ENCODE assay signal across 7 mouse cellular contexts in the genomic region with DNA sequence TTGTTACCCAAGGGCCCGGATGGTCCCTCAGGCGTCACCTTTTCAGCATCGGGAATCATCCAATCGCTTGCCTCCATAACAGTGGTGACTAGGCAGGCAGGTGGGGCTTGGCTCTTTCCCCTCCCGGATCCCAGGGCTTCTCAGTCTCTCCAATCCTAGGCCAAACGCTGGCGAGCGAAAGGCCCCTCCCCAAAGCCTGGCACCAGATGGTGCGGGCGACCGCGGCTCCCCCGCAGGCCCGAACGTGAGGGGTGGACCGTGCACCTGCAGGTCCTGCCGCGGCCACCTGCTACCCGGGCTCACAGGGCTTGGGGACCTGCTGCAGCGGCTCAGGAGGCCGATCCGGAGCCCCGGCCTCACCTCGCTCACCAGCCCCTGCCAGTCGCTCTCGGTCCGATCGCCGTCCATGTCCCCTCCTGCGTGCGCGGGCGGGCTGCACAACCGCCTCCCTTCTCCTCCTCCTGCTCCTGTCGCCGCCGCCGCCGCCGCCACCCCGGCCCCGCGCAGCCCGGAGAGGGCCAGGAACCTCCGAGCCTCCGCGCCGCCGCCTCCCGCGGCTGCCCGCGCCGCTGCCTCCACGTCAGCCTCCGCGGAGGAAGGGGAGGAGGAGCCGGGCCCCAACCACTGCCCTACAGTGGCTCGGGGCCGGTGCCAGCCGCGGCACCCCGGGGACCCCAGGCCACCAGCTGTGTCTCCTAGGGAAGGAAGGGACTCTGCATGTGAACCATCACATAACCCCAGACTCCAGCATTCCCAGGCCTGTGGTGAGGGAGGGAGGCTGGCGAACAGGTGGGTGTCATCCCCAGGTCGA. TPM values are rescaled to one million over a fixed set of nuclear protein-coding genes. Genes with fewer than 3 reads are reported as not detected.
DNase-seq lines count a peak whose midpoint lies in the region; ATAC-seq lines count a peak whose summit lies in the region.

Gene Ccdc149, minus strand, starts transcription at position 531 of the 811 bp plus-strand sequence.

- H3K36me3 ChIP-seq in heart, embryonic 11.5 days (ENCODE audit: control insufficient read depth, insufficient read depth, low read length), result no peaks in the 10 kb centered on the region
- H3K36me3 ChIP-seq in kidney, embryonic 15.5 days, result no peaks in the 10 kb centered on the region
- no peaks in the 10 kb centered on the region for H3K36me3 ChIP-seq in limb, embryonic 12.5 days
- no peaks in the 10 kb centered on the region for H3K36me3 ChIP-seq in midbrain, embryonic 13.5 days
- no peaks in the 10 kb centered on the region for H3K36me3 ChIP-seq in stomach, embryonic 16.5 days (ENCODE audit: control insufficient read depth, insufficient read depth, low read length)

- WGBS in heart, embryonic 11.5 days (ENCODE audit: insufficient replicate concordance), result 2% methylated on average over 51 of the region's 65 CpGs
- WGBS in kidney, embryonic 15.5 days, result under 1% methylated on average over 61 of the region's 65 CpGs
- 2% methylated on average over 60 of the region's 65 CpGs for WGBS in limb, embryonic 12.5 days
- WGBS in midbrain, embryonic 13.5 days, result 2% methylated on average over 62 of the region's 65 CpGs
- under 1% methylated on average over 58 of the region's 65 CpGs for WGBS in stomach, embryonic 16.5 days

- H3K9ac ChIP-seq in heart, embryonic 11.5 days (ENCODE audit: low read depth, low read length), result peak within 1 kb of the TSS; percentile 75
- H3K9ac ChIP-seq in kidney, embryonic 15.5 days, result peak within 1 kb of the TSS; percentile 61
- H3K9ac ChIP-seq in limb, embryonic 12.5 days (replicated peaks), result peak within 1 kb of the TSS; percentile 70
- H3K9ac ChIP-seq in midbrain, embryonic 13.5 days (replicated peaks), result peak within 1 kb of the TSS; percentile 92
- H3K9ac ChIP-seq in stomach, embryonic 16.5 days (ENCODE audit: low read length), result peak within 1 kb of the TSS; percentile 82

- peaks cover 3% of the 10 kb centered on the region; the same call in 1 of the 2 replicates for H3K27me3 ChIP-seq in heart, embryonic 11.5 days (ENCODE audit: control insufficient read depth, insufficient read depth, low read length)
- 0 out of 2 replicates have a peak, but pooled peaks cover 6% of the 10 kb centered on the region for H3K27me3 ChIP-seq in kidney, embryonic 15.5 days
- H3K27me3 ChIP-seq in limb, embryonic 12.5 days, result peaks cover 35% of the 10 kb centered on the region
- H3K27me3 ChIP-seq in midbrain, embryonic 13.5 days, result peaks cover 9% of the 10 kb centered on the region; the same call in 1 of the 2 replicates
- no peaks in the 10 kb centered on the region for H3K27me3 ChIP-seq in stomach, embryonic 16.5 days (ENCODE audit: control insufficient read depth, insufficient read depth, low read length)

- H3K27ac ChIP-seq in heart, embryonic 11.5 days (ENCODE audit: low read depth, low read length), result no peak within 1 kb of the TSS
- H3K27ac ChIP-seq in kidney, embryonic 15.5 days, result peak within 1 kb of the TSS; percentile 69
- H3K27ac ChIP-seq in limb, embryonic 12.5 days, result no peak within 1 kb of the TSS
- peak within 1 kb of the TSS; percentile 87 for H3K27ac ChIP-seq in midbrain, embryonic 13.5 days
- peak within 1 kb of the TSS; percentile 5; the same call in 1 of the 2 replicates for H3K27ac ChIP-seq in stomach, embryonic 16.5 days (ENCODE audit: low read length)

- no peaks in the 10 kb centered on the region for H3K9me3 ChIP-seq in heart, embryonic 11.5 days (replicated peaks; ENCODE audit: control insufficient read depth, low read length)
- no peaks in the 10 kb centered on the region for H3K9me3 ChIP-seq in kidney, embryonic 15.5 days (replicated peaks)
- H3K9me3 ChIP-seq in limb, embryonic 12.5 days, result no peaks in the 10 kb centered on the region
- H3K9me3 ChIP-seq in midbrain, embryonic 13.5 days, result no peaks in the 10 kb centered on the region
- H3K9me3 ChIP-seq in stomach, embryonic 16.5 days (replicated peaks; ENCODE audit: control insufficient read depth, low read length), result no peaks in the 10 kb centered on the region

- peak; percentile 30 for DNase-seq in fibroblast of lung, adult 2 months (ENCODE audit: low read depth)

- peak; percentile 93 for ATAC-seq in cerebellum, adult (ENCODE audit: insufficient number of reproducible peaks, low FRiP score, low TSS enrichment)
- peak; percentile 56; the same call in 1 of the 2 replicates for ATAC-seq in heart, embryonic 11.5 days (replicated peaks; ENCODE audit: insufficient number of reproducible peaks, low FRiP score, low TSS enrichment)
- ATAC-seq in kidney, embryonic 15.5 days (replicated peaks; ENCODE audit: low FRiP score), result peak; percentile 96
- ATAC-seq in limb, embryonic 12.5 days (ENCODE audit: insufficient number of reproducible peaks, insufficient read depth, low FRiP score, low TSS enrichment, low read depth), result peak; percentile 86
- ATAC-seq in midbrain, embryonic 13.5 days, result peak; percentile 96
- ATAC-seq in stomach, embryonic 16.5 days (ENCODE audit: insufficient read depth, low FRiP score), result peak; percentile 91

- 0 out of 2 replicates have a peak, but pooled peaks cover 2% of the 10 kb centered on the region for H3K4me1 ChIP-seq in heart, embryonic 11.5 days (ENCODE audit: control insufficient read depth, insufficient read depth, low read length)
- H3K4me1 ChIP-seq in kidney, embryonic 15.5 days, result peaks cover 9% of the 10 kb centered on the region
- 0 out of 2 replicates have a peak, but pooled peaks cover 4% of the 10 kb centered on the region for H3K4me1 ChIP-seq in limb, embryonic 12.5 days (replicated peaks)
- peaks cover 16% of the 10 kb centered on the region for H3K4me1 ChIP-seq in midbrain, embryonic 13.5 days (replicated peaks)
- 0 out of 2 replicates have a peak, but pooled peaks cover 4% of the 10 kb centered on the region for H3K4me1 ChIP-seq in stomach, embryonic 16.5 days (ENCODE audit: control insufficient read depth, insufficient read depth, low read length)

- peak within 1 kb of the TSS; percentile 55 for H3K4me3 ChIP-seq in heart, embryonic 11.5 days (ENCODE audit: low read depth, low read length)
- H3K4me3 ChIP-seq in kidney, embryonic 15.5 days (replicated peaks), result peak within 1 kb of the TSS; percentile 64
- H3K4me3 ChIP-seq in limb, embryonic 12.5 days (replicated peaks), result peak within 1 kb of the TSS; percentile 61
- peak within 1 kb of the TSS; percentile 73 for H3K4me3 ChIP-seq in midbrain, embryonic 13.5 days (replicated peaks)
- peak within 1 kb of the TSS; percentile 70 for H3K4me3 ChIP-seq in stomach, embryonic 16.5 days (replicated peaks; ENCODE audit: low read length)

- H3K4me2 ChIP-seq in heart, embryonic 11.5 days, result peak within 1 kb of the TSS; percentile 77
- peak within 1 kb of the TSS; percentile 84 for H3K4me2 ChIP-seq in kidney, embryonic 15.5 days
- peak within 1 kb of the TSS; percentile 96 for H3K4me2 ChIP-seq in limb, embryonic 12.5 days
- H3K4me2 ChIP-seq in midbrain, embryonic 13.5 days (replicated peaks), result peak within 1 kb of the TSS; percentile 79
- peak within 1 kb of the TSS; percentile 81 for H3K4me2 ChIP-seq in stomach, embryonic 16.5 days (ENCODE audit: low read depth, low read length)

RNA-seq across cellular contexts. Expression of gene Ccdc149, which starts in this region (rescaled TPM):
- polyA plus RNA-seq in heart, embryonic 11.5 days (2014; fragmentation: Nextera tagmentation; extraction: Ambion mirVana), result 1.8 and 1.9 TPM in 2 replicates
- 3.0 and 3.4 TPM in 2 replicates for polyA plus RNA-seq in kidney, embryonic 15.5 days (2015; fragmentation: Nextera tagmentation; extraction: Ambion mirVana)
- polyA plus RNA-seq in limb, embryonic 12.5 days (2016; fragmentation: Nextera tagmentation; extraction: Ambion mirVana), result 1.1 and 1.2 TPM in 2 replicates
- 8.2 and 9.7 TPM in 2 replicates for polyA plus RNA-seq in midbrain, embryonic 13.5 days (2015; fragmentation: Nextera tagmentation; extraction: Ambion mirVana)
- 4.0 and 4.3 TPM in 2 replicates for polyA plus RNA-seq in stomach, embryonic 16.5 days (2015; fragmentation: Nextera tagmentation; extraction: Ambion mirVana)

Comparison
In these comparisons a context has a peak if more than half of its experiments do, and no peak if none do; other contexts are left out.
1. H3K27ac ChIP-seq: peak in kidney, embryonic 15.5 days (single experiment), midbrain, embryonic 13.5 days (single experiment) and stomach, embryonic 16.5 days (single experiment); none in heart, embryonic 11.5 days (single experiment) and limb, embryonic 12.5 days (single experiment).
2. Peak in every context shown above with its lines, with median percentiles within 50 percentile points of each other: ATAC-seq, H3K4me2 ChIP-seq, H3K4me3 ChIP-seq and H3K9ac ChIP-seq.